Mouse (Mus musculus): ENCODE results near the gene Coil. TPM values are rescaled to one million over a fixed set of nuclear protein-coding genes. Genes with fewer than 3 reads are reported as not detected.

The Coil gene
- polyA plus RNA-seq, 1 experiment from 2014 or later, result 16.9 TPM

DNA sequence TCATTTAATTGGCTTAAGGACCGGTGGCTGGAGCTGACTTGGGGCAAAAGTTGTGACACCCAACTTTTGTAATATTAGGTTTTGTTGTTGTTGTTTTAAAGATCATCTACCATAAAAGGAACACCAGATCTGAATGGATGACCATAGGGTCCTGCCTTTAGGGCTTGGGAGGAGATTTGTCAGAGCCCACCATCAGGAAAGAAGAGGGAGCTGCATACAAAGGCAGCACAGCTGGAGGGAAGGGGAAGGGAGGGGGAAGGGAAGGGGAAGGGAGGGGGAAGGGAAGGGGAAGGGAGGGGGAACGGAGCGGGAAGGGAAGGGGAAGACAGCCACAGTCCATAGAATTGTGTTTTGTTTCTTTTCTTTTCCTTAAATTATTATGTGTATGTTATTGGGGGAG, 28.4 kb downstream of the Coil start:
- Histone ChIP-seq H3K4me2 (peak overlapping the region; percentile 73; the same call in 1 of the 2 replicates), H3K27ac (peak overlapping the region; percentile 61; the same call in 1 of the 2 replicates), H3K9ac (no peak overlapping the region), H3K36me3 (no peaks in the 10 kb centered on the region), H3K27me3 (no peaks in the 10 kb centered on the region), H3K4me1 (peaks cover 23% of the 10 kb centered on the region), H3K9me3 (no peaks in the 10 kb centered on the region), H3K4me3 (0 out of 2 replicates have a peak overlapping the region, but pooled peaks have one; percentile 68)
- 36% methylated on average over 3 of the region's 3 CpGs for WGBS
- ATAC-seq (ENCODE audit: borderline replicate concordance, extremely low read depth, low FRiP score, low TSS enrichment), result no peak

DNA sequence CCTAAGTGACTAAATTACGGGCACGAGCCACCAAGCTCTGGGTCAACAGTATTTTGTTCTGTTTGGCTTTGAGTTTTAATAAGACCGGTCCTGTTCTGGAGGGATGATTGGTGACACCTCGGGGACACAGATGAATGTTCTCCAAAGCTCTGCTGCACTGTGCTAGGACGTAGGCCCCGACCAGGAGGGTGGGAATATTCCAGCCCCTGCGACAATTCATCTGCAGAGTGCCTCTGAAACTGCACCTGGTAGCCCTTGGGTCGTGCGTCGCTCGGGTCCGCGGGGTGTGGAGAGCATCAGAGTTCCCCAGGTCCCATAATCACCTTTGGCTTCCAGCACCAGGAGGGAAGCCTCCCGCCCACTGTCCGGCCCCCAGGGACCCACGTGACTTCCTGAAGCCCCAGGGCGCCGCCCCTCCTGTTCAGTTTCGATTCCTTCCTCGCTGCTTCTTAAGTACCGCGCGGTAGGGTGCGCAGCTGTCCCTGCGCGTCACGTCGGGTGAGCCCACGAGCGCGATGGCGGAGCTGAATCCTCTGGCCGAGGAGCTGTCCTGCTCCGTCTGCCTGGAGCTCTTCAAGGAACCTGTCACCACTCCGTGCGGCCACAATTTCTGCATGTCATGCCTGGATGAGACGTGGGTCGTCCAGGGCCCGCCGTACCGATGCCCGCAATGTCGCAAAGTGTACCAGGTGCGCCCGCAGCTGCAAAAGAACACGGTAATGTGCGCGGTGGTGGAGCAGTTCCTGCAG, 29.1 kb downstream of the Coil start, which contains the start of gene Trim25:
TSS of gene Trim25 (plus strand) at position 403 of the 749 bp plus-strand sequence.
- H3K27me3 ChIP-seq, result no peaks in the 10 kb centered on the region
- peak within 1 kb of the TSS; percentile 73 for H3K4me2 ChIP-seq
- peaks cover 27% of the 10 kb centered on the region for H3K4me1 ChIP-seq
- 3% methylated on average over 48 of the region's 48 CpGs for WGBS
- H3K36me3 ChIP-seq, result no peaks in the 10 kb centered on the region
- H3K9ac ChIP-seq, result peak within 1 kb of the TSS; percentile 59
- H3K4me3 ChIP-seq, result peak within 1 kb of the TSS; percentile 68
- ATAC-seq (ENCODE audit: borderline replicate concordance, extremely low read depth, low FRiP score, low TSS enrichment), result peak; percentile 92
- peak within 1 kb of the TSS; percentile 61 for H3K27ac ChIP-seq
- no peaks in the 10 kb centered on the region for H3K9me3 ChIP-seq

DNA sequence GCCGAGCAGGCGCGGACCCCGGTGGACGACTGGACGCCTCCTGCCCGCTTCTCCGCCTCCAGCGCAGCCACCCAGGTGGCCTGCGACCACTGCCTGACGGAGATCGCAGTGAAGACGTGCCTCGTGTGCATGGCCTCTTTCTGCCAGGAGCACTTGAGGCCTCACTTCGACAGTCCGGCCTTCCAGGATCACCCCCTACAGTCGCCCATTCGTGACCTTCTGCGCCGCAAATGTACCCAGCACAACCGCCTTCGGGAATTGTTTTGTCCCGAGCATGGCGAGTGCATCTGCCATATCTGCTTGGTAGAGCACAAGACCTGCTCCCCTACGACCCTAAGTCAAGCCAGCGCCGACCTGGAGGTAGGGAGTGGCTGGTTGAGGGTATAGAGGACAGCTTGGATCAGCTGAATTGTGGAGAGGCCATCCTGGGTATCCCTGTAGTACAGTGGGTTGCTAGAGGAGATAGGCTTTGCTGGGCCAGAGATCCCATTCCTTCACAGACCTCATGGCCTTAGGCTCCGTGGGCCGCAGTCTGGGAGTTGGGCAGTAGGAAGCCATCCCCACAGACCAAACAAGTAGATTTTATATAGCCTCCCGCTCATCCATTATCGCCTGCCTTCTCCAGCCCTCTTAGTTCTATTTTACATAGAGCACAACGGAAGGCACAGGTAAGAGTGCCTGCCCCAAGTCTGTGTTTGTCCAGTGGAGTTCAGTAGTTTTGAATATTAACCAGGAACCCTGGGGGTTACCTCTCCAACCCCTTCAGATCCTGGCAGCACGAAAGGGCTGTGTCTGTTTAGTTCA, 29.9 kb downstream of the Coil start:
- H3K27ac ChIP-seq, result peak overlapping the region; percentile 61
- whole genome bisulfite sequencing, result 21% methylated on average over 33 of the region's 33 CpGs
- no peaks in the 10 kb centered on the region for H3K36me3 ChIP-seq
- H3K4me3 ChIP-seq, result peak overlapping the region; percentile 68
- peak overlapping the region; percentile 73 for H3K4me2 ChIP-seq
- H3K9ac ChIP-seq, result peak overlapping the region; percentile 59
- peaks cover 27% of the 10 kb centered on the region for H3K4me1 ChIP-seq
- H3K9me3 ChIP-seq, result no peaks in the 10 kb centered on the region
- H3K27me3 ChIP-seq, result no peaks in the 10 kb centered on the region
- ATAC-seq (ENCODE audit: borderline replicate concordance, extremely low read depth, low FRiP score, low TSS enrichment), result 0 out of 2 replicates have a peak, but pooled peaks have one; percentile 31

DNA sequence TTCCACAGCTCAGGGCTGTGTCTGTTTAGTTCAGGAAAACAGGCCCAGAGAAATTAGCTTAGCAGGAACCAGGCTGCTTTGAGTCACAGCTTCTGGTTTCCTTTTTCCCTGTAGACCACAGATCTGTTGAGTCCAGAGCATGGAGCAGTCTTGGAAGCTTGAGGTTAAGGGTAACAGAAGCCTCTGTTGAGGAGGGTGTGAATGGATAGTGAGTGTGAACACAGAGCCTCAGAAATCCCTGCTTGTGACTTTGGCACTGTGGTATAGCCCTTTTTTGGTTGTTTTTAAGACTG, 30.4 kb downstream of the Coil start:
- no peak for ATAC-seq (ENCODE audit: borderline replicate concordance, extremely low read depth, low FRiP score, low TSS enrichment)
- no peaks in the 10 kb centered on the region for H3K36me3 ChIP-seq
- H3K9ac ChIP-seq, result peak overlapping the region; percentile 59
- H3K4me1 ChIP-seq, result peaks cover 27% of the 10 kb centered on the region
- H3K4me3 ChIP-seq, result peak overlapping the region; percentile 68
- no peaks in the 10 kb centered on the region for H3K27me3 ChIP-seq
- no peaks in the 10 kb centered on the region for H3K9me3 ChIP-seq
- H3K4me2 ChIP-seq, result peak overlapping the region; percentile 73
- no peak overlapping the region for H3K27ac ChIP-seq

DNA sequence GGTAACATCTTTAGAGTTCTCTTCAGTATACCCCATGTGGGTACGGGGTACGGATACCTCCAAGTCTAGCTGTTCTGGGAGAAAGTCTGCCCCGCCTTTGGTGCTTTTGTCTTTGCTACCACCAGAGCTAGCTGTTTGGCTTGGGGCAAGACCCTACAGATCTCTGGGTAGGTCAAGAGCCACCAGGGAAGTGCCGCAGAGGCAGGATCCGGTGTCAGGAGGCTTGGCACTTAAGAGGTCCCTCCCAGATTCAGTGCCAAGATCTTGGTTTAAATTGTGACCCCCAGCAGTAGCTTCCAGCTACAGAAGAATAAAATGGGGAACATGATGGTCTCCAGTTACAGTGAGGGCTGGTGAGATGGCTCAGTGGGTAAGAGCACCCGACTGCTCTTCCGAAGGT, 31.5 kb downstream of the Coil start:
- 0 out of 2 replicates have a peak overlapping the region, but pooled peaks have one; percentile 2 for H3K27ac ChIP-seq
- no peak overlapping the region for H3K9ac ChIP-seq
- ATAC-seq (ENCODE audit: borderline replicate concordance, extremely low read depth, low FRiP score, low TSS enrichment), result no peak
- peaks cover 7% of the 10 kb centered on the region; the same call in 1 of the 2 replicates for H3K36me3 ChIP-seq
- peak overlapping the region; percentile 12 for H3K4me3 ChIP-seq
- WGBS, result 92% methylated on average over 7 of the region's 7 CpGs
- H3K9me3 ChIP-seq, result no peaks in the 10 kb centered on the region
- H3K4me1 ChIP-seq, result peaks cover 27% of the 10 kb centered on the region
- H3K27me3 ChIP-seq, result no peaks in the 10 kb centered on the region
- peak overlapping the region; percentile 73 for H3K4me2 ChIP-seq

DNA sequence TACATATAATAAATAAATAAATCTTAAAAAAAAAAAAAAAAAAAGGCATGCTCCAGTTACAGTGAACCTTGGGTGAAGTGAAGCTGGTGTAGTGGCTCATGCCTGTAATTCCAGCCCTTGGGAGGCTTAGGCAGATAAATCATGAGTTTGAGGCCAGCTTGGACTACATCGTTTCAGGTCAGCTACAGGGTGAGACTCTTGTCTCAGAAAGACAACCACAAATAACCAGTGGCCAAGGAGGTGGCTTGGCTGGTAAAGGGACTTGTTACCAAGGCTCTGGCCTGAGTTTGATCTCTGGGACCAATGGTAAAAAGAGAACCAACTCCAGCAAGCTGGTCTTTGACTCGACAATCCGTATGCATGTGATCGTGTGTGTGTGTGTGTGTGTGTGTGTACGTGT, 32.0 kb downstream of the Coil start:
- no peaks in the 10 kb centered on the region for H3K9me3 ChIP-seq
- 71% methylated on average over 5 of the region's 5 CpGs for WGBS
- peaks cover 27% of the 10 kb centered on the region for H3K4me1 ChIP-seq
- no peak for ATAC-seq (ENCODE audit: borderline replicate concordance, extremely low read depth, low FRiP score, low TSS enrichment)
- no peak overlapping the region for H3K9ac ChIP-seq
- H3K4me3 ChIP-seq, result no peak overlapping the region
- peaks cover 8% of the 10 kb centered on the region; the same call in 1 of the 2 replicates for H3K36me3 ChIP-seq
- no peaks in the 10 kb centered on the region for H3K27me3 ChIP-seq
- H3K27ac ChIP-seq, result no peak overlapping the region
- peak overlapping the region; percentile 39 for H3K4me2 ChIP-seq

DNA sequence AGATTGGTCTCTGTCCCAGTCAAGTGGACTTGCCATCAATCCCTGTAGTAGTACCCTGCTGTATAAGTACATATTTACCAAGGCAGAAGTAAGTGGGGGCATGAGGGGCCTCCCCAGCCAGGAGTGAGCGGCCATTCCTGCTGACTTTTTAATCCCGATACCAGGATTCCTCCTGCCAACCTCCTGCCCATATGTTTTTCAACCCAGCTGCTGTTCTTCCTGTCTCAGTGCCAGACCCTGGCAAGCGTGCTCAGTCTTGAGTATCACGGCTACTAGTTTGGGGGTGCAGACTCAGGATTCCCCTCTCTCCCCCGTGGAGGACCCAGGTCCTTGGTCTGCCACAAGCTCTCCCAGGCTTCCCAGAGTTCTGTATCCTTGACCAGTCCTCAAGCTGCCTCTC, 32.6 kb downstream of the Coil start:
- no peak for ATAC-seq (ENCODE audit: borderline replicate concordance, extremely low read depth, low FRiP score, low TSS enrichment)
- Histone ChIP-seq H3K36me3 (peaks cover 8% of the 10 kb centered on the region; the same call in 1 of the 2 replicates), H3K9me3 (no peaks in the 10 kb centered on the region), H3K27ac (peak overlapping the region; percentile 41), H3K4me3 (peak overlapping the region; percentile 1; the same call in 1 of the 2 replicates), H3K4me1 (peaks cover 27% of the 10 kb centered on the region), H3K9ac (no peak overlapping the region), H3K27me3 (no peaks in the 10 kb centered on the region), H3K4me2 (peak overlapping the region; percentile 39)
- WGBS, result 32% methylated on average over 5 of the region's 5 CpGs

DNA sequence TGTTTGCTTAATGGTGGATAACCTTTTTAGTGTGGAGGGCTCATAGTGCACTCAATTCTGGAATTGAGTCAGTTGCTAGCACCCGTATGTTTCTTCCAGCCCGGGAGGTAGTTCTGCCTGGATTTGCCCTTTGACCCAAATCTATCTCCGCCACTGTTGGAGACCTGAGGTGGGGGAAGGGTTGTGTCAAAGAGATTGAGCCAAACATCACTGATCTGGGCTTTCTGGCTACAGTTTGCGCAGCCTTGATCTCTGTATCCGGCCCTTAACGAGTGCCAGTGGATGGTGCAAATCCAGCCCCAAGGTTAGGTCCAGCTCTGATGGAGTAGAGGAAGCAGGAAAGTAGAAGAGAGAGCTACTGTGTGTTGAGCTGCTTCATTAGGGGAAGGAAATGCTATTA, 33.0 kb downstream of the Coil start:
- H3K4me3 ChIP-seq, result peak overlapping the region; percentile 1; the same call in 1 of the 2 replicates
- peaks cover 27% of the 10 kb centered on the region for H3K4me1 ChIP-seq
- H3K27me3 ChIP-seq, result no peaks in the 10 kb centered on the region
- no peak for ATAC-seq (ENCODE audit: borderline replicate concordance, extremely low read depth, low FRiP score, low TSS enrichment)
- no peak overlapping the region for H3K9ac ChIP-seq
- H3K27ac ChIP-seq, result peak overlapping the region; percentile 41
- peak overlapping the region; percentile 39 for H3K4me2 ChIP-seq
- H3K36me3 ChIP-seq, result peaks cover 8% of the 10 kb centered on the region; the same call in 1 of the 2 replicates
- H3K9me3 ChIP-seq, result no peaks in the 10 kb centered on the region
- WGBS, result 24% methylated on average over 6 of the region's 6 CpGs

DNA sequence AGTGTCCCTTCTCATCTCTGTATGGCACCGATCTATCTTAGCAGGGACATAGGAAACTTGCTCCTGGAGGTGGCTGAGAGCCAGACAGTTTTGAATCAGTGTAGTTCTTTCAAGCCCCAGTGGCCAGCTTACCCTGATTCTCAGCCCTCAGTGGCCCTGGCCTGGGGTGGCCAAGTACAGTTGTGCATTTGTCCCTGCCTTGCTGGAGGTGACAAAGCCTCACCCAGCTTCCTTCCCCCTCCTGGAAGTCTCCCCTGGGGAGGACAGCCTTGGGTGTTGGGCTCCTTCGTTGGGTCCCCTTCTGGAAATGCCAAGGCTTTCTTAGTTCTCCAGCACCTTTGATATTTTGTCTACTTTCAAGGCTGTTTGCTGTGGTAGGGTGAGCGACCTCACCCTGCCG, 33.7 kb downstream of the Coil start:
- H3K4me3 ChIP-seq, result no peak overlapping the region
- H3K27ac ChIP-seq, result peak overlapping the region; percentile 42
- ATAC-seq (ENCODE audit: borderline replicate concordance, extremely low read depth, low FRiP score, low TSS enrichment), result no peak
- H3K4me1 ChIP-seq, result peaks cover 27% of the 10 kb centered on the region
- WGBS, result 48% methylated on average over 4 of the region's 4 CpGs
- H3K36me3 ChIP-seq, result peaks cover 8% of the 10 kb centered on the region; the same call in 1 of the 2 replicates
- H3K4me2 ChIP-seq, result no peak overlapping the region
- H3K9ac ChIP-seq, result no peak overlapping the region
- no peaks in the 10 kb centered on the region for H3K27me3 ChIP-seq
- no peaks in the 10 kb centered on the region for H3K9me3 ChIP-seq

DNA sequence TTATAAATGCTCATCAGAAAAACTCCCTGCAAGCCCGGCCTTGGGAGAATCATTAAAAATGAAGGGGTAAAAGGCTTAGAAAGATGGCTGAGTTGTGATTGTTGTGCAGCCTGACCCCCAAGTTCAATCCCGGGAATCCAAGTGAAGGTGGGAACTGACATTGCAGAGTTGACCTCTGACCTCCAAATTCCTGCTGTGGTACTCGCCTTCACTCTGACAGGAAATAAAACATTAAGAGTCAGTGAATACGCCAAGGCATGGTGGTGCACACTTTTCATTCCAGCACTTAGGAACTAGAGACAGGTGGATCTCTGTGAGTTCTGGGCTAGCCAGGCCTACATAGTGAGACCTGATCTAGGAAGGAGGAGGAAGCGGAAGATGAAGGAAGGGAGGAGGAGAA, 35.4 kb downstream of the Coil start:
- Histone ChIP-seq H3K36me3 (peaks cover 14% of the 10 kb centered on the region; the same call in 1 of the 2 replicates), H3K27ac (no peak overlapping the region), H3K9me3 (no peaks in the 10 kb centered on the region), H3K4me1 (peaks cover 24% of the 10 kb centered on the region), H3K27me3 (no peaks in the 10 kb centered on the region), H3K4me2 (no peak overlapping the region), H3K9ac (no peak overlapping the region), H3K4me3 (no peak overlapping the region)
- 56% methylated on average over 5 of the region's 5 CpGs for WGBS
- no peak for ATAC-seq (ENCODE audit: borderline replicate concordance, extremely low read depth, low FRiP score, low TSS enrichment)

DNA sequence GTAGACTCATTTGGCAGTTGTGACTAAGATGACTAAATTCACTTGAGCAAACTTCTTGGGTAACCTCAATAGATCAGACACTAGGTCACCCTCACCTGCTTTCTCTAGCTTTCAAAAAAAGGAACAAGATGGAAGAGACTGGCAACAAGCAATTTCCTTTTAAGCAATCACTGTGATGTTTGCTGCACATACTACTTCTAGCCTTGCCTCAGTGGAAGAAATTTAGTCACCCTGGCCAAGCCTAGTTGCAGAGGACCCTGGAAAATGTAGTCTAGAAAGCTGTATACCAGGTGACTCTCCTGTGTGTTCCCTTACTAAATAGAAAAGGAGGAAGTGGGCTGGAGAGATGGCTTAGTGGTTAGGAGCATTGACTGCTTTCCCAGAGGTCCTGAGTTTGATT, 36.4 kb downstream of the Coil start:
- peaks cover 23% of the 10 kb centered on the region; the same call in 1 of the 2 replicates for H3K36me3 ChIP-seq
- no peaks in the 10 kb centered on the region for H3K9me3 ChIP-seq
- no peak overlapping the region for H3K27ac ChIP-seq
- no peak for ATAC-seq (ENCODE audit: borderline replicate concordance, extremely low read depth, low FRiP score, low TSS enrichment)
- H3K9ac ChIP-seq, result no peak overlapping the region
- H3K4me1 ChIP-seq, result peaks cover 21% of the 10 kb centered on the region
- H3K27me3 ChIP-seq, result no peaks in the 10 kb centered on the region
- H3K4me2 ChIP-seq, result no peak overlapping the region
- no peak overlapping the region for H3K4me3 ChIP-seq

DNA sequence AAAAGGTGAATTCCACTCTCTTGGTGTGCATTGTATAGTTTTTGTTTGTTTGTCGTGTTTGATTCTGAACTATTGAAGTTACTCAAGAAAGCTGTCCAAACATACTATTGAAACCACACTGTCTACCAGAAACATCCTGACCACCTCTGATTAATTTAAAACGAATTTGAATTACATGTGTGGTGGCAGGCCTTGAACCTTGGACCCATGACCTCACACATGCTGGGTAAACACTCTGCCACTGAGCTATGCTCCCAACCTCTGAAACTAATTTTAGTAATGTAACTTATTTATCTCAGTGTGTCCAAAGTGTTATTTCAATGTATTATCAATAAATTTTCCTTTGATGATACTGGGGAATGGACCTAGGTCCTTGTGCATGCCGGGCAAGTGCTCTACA, 37.5 kb downstream of the Coil start:
- Histone ChIP-seq H3K9ac (no peak overlapping the region), H3K27ac (no peak overlapping the region), H3K9me3 (no peaks in the 10 kb centered on the region), H3K4me3 (no peak overlapping the region), H3K27me3 (no peaks in the 10 kb centered on the region), H3K4me2 (no peak overlapping the region), H3K36me3 (peaks cover 35% of the 10 kb centered on the region), H3K4me1 (peaks cover 14% of the 10 kb centered on the region)
- no peak for ATAC-seq (ENCODE audit: borderline replicate concordance, extremely low read depth, low FRiP score, low TSS enrichment)
- WGBS, result 80% methylated on average over 3 of the region's 3 CpGs
